Mouse (Mus musculus): ENCODE results near the gene Atl1.

GRCm38 (mm10) chr12:69853387-69853786, 39.0 kb upstream of the Atl1 start:
- TF ChIP-seq USF1 (IDR thresholded peaks at IDR 0.05; ENCODE audit: low read depth) (no peak), CTCF (IDR thresholded peaks at IDR 0.05; ENCODE audit: control insufficient read depth, insufficient read depth, insufficient read length) (no peak), MYOD1 (IDR thresholded peaks at IDR 0.05; ENCODE audit: control insufficient read depth, insufficient read length, low read depth) (no peak)
